Mouse (Mus musculus): Measurements from ENCODE around the gene Clec16a. TPM values are rescaled to one million over a fixed set of nuclear protein-coding genes. Genes with fewer than 3 reads are reported as not detected.

Gene Clec16a
- polyA plus RNA-seq, 1 experiment from 2014 or later: 89.0 TPM

DNA sequence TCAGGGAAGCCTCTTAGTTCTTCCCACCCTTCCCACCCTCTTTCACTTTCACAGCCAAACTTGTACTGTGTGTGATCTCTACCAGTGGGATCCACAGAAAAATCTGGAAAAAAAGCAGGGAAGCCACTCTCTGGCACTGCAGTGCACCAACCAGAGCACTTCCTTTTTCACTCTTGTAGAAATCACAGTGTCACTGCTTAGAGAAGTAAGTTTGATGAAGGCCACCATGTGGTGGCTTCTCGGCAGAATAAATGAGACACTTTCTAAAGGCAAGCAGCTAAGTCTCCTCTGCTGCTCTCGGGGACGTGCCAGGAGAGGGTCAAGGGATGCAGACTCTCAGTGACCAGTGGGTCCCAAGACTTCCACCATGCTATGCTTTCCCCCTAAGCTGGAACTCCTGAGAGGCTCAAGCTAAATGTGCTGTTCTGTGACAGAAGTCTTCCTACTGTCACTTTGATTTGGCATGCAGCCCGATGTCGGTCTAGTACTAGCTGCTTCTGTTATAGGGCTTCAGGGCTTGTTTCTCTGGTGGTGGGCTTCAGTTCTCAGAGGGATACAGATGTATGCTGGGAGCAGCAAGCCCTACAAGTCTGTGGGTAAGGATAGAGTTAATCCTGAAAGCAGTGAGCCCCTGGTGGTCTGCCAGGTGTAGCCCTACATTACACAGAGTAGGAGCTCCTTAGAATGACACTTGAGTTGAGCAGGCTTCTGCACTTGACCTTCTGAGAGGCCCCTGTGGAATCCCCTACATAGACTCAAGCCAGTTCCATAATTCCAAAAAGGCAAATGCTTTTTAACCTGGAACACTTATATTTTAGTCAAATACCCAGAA, 178.9 kb downstream of the Clec16a start:
- no peak overlapping the region for H3K4me2 ChIP-seq
- no peak overlapping the region for H3K9ac ChIP-seq
- no peak overlapping the region for H3K4me3 ChIP-seq
- H3K4me1 ChIP-seq: no peaks in the 10 kb centered on the region
- no peak overlapping the region for H3K27ac ChIP-seq
- no peaks in the 10 kb centered on the region for H3K9me3 ChIP-seq
- no peak for ATAC-seq (replicated peaks)
- no peaks in the 10 kb centered on the region for H3K36me3 ChIP-seq (replicated peaks)
- H3K27me3 ChIP-seq (replicated peaks): no peaks in the 10 kb centered on the region
- WGBS: 84% methylated on average over 5 of the region's 5 CpGs

DNA sequence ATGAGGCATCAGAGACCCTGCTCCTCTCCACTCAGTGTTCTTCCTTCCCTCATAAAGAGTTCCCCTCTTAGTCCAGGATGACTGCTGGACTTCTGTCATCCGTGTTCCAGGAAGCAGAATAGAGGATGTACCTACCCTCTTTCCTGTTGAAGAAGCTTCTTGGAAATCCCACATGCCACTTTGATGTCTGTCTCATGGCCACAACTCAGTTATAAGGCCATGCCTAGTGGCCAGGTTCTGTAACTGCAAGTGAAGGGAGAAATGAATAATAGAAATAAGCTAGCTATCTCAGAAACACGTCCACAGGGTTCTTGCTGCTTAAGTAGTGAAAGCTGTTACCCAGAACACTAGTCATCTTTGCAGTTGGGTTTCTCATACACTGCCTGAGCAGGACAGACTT, 180.0 kb downstream of the Clec16a start:
- Histone ChIP-seq H3K4me2 (no peak overlapping the region), H3K36me3 (replicated peaks) (no peaks in the 10 kb centered on the region), H3K27me3 (replicated peaks) (no peaks in the 10 kb centered on the region), H3K9me3 (no peaks in the 10 kb centered on the region), H3K27ac (no peak overlapping the region), H3K9ac (no peak overlapping the region), H3K4me3 (no peak overlapping the region), H3K4me1 (no peaks in the 10 kb centered on the region)
- no peak for ATAC-seq (replicated peaks)
- WGBS: 43% methylated on average over 2 of the region's 2 CpGs

DNA sequence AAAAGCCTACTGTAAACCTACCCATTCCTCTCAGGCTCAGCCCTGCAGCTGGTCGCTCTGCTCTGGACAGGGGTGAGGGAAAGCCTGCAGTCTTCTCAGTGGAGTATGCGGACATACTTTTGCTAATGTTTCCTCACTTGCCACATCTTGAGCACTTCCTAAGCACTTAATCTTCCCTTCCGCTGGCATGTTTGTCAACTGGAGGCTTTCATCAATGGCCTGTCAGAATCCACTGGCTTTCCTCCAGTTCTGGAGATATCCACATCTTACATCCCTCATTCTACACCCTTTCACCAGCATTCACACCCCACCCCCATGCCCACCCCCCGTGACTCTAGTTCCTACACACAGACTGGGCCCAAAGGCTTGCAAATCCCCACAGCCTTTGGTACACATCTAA, 182.5 kb downstream of the Clec16a start:
- Histone ChIP-seq H3K9me3 (no peaks in the 10 kb centered on the region), H3K36me3 (replicated peaks) (no peaks in the 10 kb centered on the region), H3K9ac (no peak overlapping the region), H3K27ac (no peak overlapping the region), H3K27me3 (replicated peaks) (no peaks in the 10 kb centered on the region), H3K4me3 (no peak overlapping the region), H3K4me2 (no peak overlapping the region), H3K4me1 (no peaks in the 10 kb centered on the region)
- no peak for ATAC-seq (replicated peaks)
- 74% methylated on average over 4 of the region's 4 CpGs for WGBS

DNA sequence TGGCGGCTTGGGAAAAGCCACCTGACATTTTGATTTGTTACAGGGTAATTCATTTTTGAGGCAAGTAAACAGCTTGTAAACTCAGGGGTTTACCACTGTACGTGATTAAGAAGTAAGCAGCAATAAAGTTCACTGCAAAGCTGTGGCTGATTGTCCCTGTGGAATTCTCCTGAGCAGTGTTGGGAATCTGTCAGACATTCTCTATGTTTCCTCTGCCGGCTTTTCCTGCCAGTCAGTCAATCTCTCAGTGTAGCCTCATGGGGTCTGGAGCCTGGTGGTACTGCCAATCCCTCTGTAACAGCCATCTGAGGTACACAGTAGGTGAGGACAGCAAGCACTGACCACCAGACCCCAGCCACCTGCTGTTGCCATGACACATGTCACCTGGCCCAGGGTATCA, 183.7 kb downstream of the Clec16a start:
- no peak overlapping the region for H3K27ac ChIP-seq
- WGBS: 64% methylated on average over 3 of the region's 3 CpGs
- H3K27me3 ChIP-seq (replicated peaks): no peaks in the 10 kb centered on the region
- H3K9me3 ChIP-seq: no peaks in the 10 kb centered on the region
- no peak overlapping the region for H3K9ac ChIP-seq
- ATAC-seq (replicated peaks): no peak
- no peaks in the 10 kb centered on the region for H3K36me3 ChIP-seq (replicated peaks)
- no peak overlapping the region for H3K4me3 ChIP-seq
- no peak overlapping the region for H3K4me2 ChIP-seq
- H3K4me1 ChIP-seq: no peaks in the 10 kb centered on the region

DNA sequence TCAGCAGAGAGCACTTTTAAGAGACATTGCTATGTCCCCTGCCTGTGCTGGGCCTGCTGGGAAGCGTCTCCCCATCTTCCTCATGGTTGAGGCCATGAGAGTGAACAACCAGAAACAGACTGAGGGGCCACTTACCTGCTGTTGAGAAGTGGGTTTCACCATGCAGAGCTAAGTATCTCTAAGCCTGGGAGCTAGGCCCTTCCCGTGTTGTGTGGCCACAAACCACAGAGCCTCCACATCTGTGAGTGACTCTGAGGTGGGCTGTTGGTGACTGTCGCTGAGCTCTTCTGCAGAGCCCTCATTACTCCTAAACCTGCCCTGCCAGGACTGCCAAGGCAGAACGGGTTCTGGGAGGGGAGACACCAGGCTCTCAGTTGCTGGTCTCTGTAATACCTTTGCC, 185.8 kb downstream of the Clec16a start:
- Histone ChIP-seq H3K9ac (no peak overlapping the region), H3K4me2 (no peak overlapping the region), H3K27ac (no peak overlapping the region), H3K4me1 (no peaks in the 10 kb centered on the region), H3K36me3 (replicated peaks) (no peaks in the 10 kb centered on the region), H3K4me3 (no peak overlapping the region), H3K9me3 (no peaks in the 10 kb centered on the region), H3K27me3 (replicated peaks) (no peaks in the 10 kb centered on the region)
- no peak for ATAC-seq (replicated peaks)
- WGBS: 84% methylated on average over 4 of the region's 4 CpGs

DNA sequence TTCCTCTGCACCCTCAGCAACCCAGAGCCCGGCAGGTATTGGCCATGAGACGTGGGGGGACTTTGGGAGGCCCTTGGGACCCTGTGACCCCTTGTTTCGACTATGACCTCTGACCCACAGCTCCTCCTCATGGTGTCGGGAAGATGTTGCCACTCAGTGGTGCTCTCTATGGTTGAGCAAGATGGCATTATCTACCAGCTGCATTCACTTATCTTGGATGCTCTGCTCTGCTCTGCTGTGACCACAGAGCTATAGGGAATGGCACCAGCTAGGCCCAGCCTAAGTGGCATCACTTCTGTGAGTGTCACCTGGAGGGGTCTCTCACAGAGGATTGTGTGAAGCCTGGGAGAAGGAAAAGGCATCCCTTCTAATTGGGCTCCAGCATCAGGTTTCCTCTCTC, 186.6 kb downstream of the Clec16a start:
- Histone ChIP-seq H3K9me3 (no peaks in the 10 kb centered on the region), H3K4me1 (no peaks in the 10 kb centered on the region), H3K36me3 (replicated peaks) (no peaks in the 10 kb centered on the region), H3K27me3 (replicated peaks) (no peaks in the 10 kb centered on the region), H3K4me3 (no peak overlapping the region), H3K9ac (no peak overlapping the region), H3K27ac (no peak overlapping the region), H3K4me2 (no peak overlapping the region)
- no peak for ATAC-seq (replicated peaks)
- WGBS: 88% methylated on average over 4 of the region's 4 CpGs

DNA sequence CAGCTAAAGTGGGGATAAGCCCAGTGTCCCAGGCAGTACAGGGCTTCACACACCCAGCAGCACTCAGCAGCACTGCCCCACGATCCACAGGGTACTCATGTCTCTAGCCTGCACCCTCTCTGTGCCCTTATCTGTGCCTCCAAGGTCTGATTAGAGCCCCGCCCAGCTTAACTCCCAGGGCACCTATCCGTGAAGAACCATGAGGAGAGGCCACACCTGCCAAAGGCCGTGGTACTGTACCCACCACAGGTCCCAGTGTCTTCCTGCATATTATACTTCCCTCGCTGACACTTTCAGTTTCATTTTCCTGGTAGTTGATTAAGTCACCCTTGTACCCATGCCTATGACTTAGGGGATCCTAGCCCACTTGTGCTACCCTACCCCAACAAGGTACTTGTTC, 187.3 kb downstream of the Clec16a start:
- Histone ChIP-seq H3K4me2 (no peak overlapping the region), H3K9me3 (no peaks in the 10 kb centered on the region), H3K9ac (no peak overlapping the region), H3K4me1 (no peaks in the 10 kb centered on the region), H3K27ac (no peak overlapping the region), H3K4me3 (no peak overlapping the region), H3K27me3 (replicated peaks) (no peaks in the 10 kb centered on the region), H3K36me3 (replicated peaks) (no peaks in the 10 kb centered on the region)
- WGBS: 84% methylated on average over 5 of the region's 5 CpGs
- ATAC-seq (replicated peaks): no peak

DNA sequence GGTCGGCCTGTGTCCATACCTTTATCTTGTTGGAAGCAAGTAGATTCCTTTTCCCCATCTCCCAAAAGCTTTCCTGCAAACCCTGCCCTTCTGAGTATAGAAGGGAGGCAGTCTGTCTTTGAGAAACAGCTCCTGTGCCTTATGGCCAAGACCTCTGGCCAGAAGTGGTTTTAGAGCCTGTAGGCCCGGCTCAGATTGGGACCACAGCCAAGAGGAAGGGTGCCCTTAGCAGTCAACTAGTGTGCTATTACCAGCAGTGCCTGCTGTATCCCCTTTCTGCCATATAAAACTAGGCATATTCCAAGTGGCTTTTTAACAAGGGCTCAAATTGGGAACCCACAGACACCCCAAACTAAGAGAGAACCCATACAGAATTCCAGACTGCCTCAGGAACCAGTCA, 190.6 kb downstream of the Clec16a start:
- Histone ChIP-seq H3K27me3 (replicated peaks) (no peaks in the 10 kb centered on the region), H3K4me2 (no peak overlapping the region), H3K27ac (no peak overlapping the region), H3K36me3 (replicated peaks) (no peaks in the 10 kb centered on the region), H3K4me3 (no peak overlapping the region), H3K4me1 (no peaks in the 10 kb centered on the region), H3K9ac (no peak overlapping the region), H3K9me3 (no peaks in the 10 kb centered on the region)
- ATAC-seq (replicated peaks): no peak
- WGBS: 89% methylated on average over 2 of the region's 2 CpGs

DNA sequence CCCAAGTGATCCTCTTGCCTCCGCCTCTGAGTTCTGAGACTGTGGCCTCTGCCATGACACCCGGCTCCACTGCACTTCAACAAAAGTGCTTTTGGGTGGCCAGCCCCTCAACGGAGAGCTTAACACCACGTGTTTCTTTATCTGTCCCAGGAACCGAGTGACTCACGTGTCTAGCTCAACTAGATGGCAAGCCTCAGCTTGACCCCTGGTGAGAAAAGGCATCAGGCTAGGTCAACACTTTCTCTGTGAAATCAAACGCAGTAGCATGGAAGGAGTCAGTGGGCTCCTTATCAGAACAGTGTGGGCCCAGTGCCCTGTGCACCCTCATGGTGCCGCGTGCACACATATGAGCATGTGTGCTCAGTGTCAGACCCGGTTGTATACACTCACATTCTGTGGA, 191.2 kb downstream of the Clec16a start:
- Histone ChIP-seq H3K27ac (no peak overlapping the region), H3K9me3 (no peaks in the 10 kb centered on the region)
- WGBS: 51% methylated on average over 10 of the region's 10 CpGs

DNA sequence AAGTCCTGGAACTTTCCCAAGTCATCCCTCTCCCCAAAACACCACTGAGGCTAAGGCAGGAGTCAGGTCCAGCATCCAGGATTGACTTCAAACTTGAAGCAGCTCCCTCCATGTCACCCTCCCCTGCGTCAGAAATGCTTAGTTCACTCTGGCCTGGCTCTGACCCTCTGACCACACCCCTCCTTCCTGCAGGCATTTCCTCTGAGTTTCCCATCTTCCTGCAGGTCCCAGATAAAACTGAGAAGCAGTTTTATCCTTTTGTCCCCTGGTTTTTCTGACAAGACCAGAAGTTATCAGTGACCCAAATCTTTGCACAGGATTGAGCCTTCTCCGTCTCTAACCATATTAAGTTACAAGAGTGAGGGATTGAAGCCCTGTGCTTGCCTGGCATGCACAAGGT, 192.4 kb downstream of the Clec16a start:
- Histone ChIP-seq H3K9ac (no peak overlapping the region), H3K27me3 (replicated peaks) (no peaks in the 10 kb centered on the region), H3K4me2 (no peak overlapping the region), H3K9me3 (no peaks in the 10 kb centered on the region), H3K4me1 (no peaks in the 10 kb centered on the region), H3K4me3 (no peak overlapping the region), H3K36me3 (replicated peaks) (no peaks in the 10 kb centered on the region), H3K27ac (no peak overlapping the region)
- no peak for ATAC-seq (replicated peaks)
- WGBS: 69% methylated on average over 2 of the region's 2 CpGs

More for the DNA sequence above, 191.2 kb downstream of the Clec16a start:
- ATAC-seq (replicated peaks): no peak
- H3K4me2 ChIP-seq: no peak overlapping the region
- no peaks in the 10 kb centered on the region for H3K4me1 ChIP-seq
- no peak overlapping the region for H3K4me3 ChIP-seq
- no peaks in the 10 kb centered on the region for H3K36me3 ChIP-seq (replicated peaks)
- H3K9ac ChIP-seq: no peak overlapping the region
- H3K27me3 ChIP-seq (replicated peaks): no peaks in the 10 kb centered on the region

DNA sequence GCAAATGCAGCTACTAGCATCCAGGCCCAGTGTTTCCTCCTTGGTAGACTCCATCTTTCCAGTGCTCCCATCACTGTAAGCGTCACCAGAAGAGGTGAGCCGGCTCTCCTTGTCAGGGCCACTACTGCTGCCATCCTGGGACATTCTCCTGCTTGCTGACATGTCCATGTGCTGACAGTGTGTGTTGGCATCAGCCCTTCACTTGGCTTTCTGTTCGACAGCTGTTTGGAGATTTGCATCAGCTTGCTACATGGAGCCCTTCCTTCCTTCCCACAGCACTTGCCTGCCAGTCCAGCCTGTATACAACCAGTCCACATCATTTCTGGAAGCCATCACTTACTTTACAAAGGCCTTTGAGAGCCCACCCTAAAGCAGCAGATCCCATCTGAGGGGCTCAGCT, 193.7 kb downstream of the Clec16a start:
- no peak for ATAC-seq (replicated peaks)
- H3K9me3 ChIP-seq: no peaks in the 10 kb centered on the region
- H3K36me3 ChIP-seq (replicated peaks): no peaks in the 10 kb centered on the region
- H3K27me3 ChIP-seq (replicated peaks): no peaks in the 10 kb centered on the region
- H3K4me3 ChIP-seq: no peak overlapping the region
- no peak overlapping the region for H3K4me2 ChIP-seq
- WGBS: 96% methylated on average over 3 of the region's 3 CpGs
- no peak overlapping the region for H3K9ac ChIP-seq
- H3K4me1 ChIP-seq: no peaks in the 10 kb centered on the region
- no peak overlapping the region for H3K27ac ChIP-seq

DNA sequence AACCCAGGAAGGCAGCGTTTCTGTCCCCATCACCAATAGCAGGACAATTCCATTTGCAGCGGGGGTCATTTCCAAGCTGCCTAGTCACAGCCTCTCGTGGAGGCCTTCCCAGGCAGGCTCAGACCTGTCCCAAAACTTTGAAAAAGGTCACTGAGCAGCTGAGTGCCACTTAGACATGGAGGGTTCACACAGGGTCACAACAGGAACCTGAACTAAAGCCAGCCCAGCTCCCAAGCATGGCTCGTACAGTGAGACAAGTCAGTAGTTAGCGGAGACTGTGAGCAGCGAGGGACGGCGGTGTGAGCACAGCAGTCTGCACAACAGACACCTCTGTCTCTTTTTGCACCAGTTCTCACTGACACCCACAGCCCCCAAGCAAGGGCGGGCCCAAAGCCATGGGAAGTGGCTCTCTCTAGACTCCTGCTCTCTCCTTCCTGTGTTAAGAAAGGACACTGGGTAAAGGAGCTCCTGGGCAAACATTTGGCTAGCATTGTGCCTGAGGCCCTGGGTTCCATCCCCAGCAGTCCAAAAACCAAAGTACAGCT, 194.8 kb downstream of the Clec16a start:
- no peak overlapping the region for H3K27ac ChIP-seq
- no peaks in the 10 kb centered on the region for H3K27me3 ChIP-seq (replicated peaks)
- H3K36me3 ChIP-seq (replicated peaks): no peaks in the 10 kb centered on the region
- no peak overlapping the region for H3K4me2 ChIP-seq
- 77% methylated on average over 9 of the region's 9 CpGs for WGBS
- no peaks in the 10 kb centered on the region for H3K9me3 ChIP-seq
- H3K4me1 ChIP-seq: no peaks in the 10 kb centered on the region
- no peak for ATAC-seq (replicated peaks)
- no peak overlapping the region for H3K4me3 ChIP-seq
- no peak overlapping the region for H3K9ac ChIP-seq

DNA sequence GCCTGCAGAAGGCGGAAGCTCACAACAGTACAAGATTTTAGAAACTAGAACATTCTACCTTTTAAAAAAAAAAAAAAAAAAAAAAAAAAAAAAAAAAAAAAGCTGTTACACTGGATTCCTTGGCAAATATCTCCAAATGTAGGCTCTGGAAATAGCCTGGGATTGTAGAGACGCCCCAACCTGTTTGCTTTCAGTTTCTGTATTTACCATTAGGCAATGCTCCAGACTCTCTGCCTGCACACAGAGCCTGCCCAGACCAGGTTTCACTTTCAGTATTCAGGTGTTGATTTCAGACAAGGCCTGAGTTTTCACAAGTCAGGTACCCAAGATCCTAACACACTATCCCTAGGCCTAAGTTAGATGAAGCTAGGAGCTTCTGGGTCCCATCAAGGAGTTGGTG, 195.9 kb downstream of the Clec16a start:
- H3K36me3 ChIP-seq (replicated peaks): no peaks in the 10 kb centered on the region
- no peaks in the 10 kb centered on the region for H3K9me3 ChIP-seq
- no peak overlapping the region for H3K4me2 ChIP-seq
- ATAC-seq (replicated peaks): no peak
- H3K27me3 ChIP-seq (replicated peaks): no peaks in the 10 kb centered on the region
- H3K27ac ChIP-seq: no peak overlapping the region
- no peak overlapping the region for H3K9ac ChIP-seq
- no peaks in the 10 kb centered on the region for H3K4me1 ChIP-seq
- H3K4me3 ChIP-seq: no peak overlapping the region
- 88% methylated on average over 2 of the region's 2 CpGs for WGBS
